Mouse (Mus musculus) cortical plate, adult 2 months (tissue): ENCODE measurements around the gene Eftud2. TPM values are rescaled to one million over a fixed set of nuclear protein-coding genes. Genes with fewer than 3 reads are reported as not detected.
A peak's percentile ranks its signal among the peaks of the same experiment; 100 is the strongest.

Experiments used
- H3K27ac ChIP-seq: fragments of 200-500 bp; 2 replicates; pipeline ENCODE4 v1.5.1; 2012; ENCODE audit warnings: low read length, control low read depth, inconsistent platforms; ENCODE audit not compliant: insufficient read depth
- H3K4me1 ChIP-seq: fragments of 200-500 bp; 2 replicates; pipeline ENCODE4 v1.6.1; 2011; ENCODE audit warnings: low read length; ENCODE audit not compliant: control insufficient read depth, insufficient read depth
- H3K4me3 ChIP-seq: fragments of 200-500 bp; 2 replicates; pipeline ENCODE4 v1.5.1; 2011; ENCODE audit warnings: mild to moderate bottlenecking, low read length, control low read depth; ENCODE audit not compliant: insufficient read depth
- CTCF ChIP-seq: fragments of 200-500 bp; IDR thresholded peaks from 2 replicates; pipeline ENCODE4 v1.5.1; 2011; ENCODE audit warnings: mild to moderate bottlenecking, control low read depth, low read length; ENCODE audit not compliant: insufficient read depth; ENCODE audit errors: extremely low read depth
- POLR2A ChIP-seq: fragments of 200-500 bp; IDR thresholded peaks from 2 replicates; pipeline ENCODE4 v1.6.1; 2011; ENCODE audit warnings: mild to moderate bottlenecking, low read length, control low read depth; ENCODE audit not compliant: insufficient read depth; ENCODE audit errors: extremely low read depth
- polyA plus RNA-seq: library from polyadenylated mRNA; depleted of rRNA; stranded (reverse); fragments of >200 nt; gene quantifications from 2 replicates; pipeline ENCODE4 v1.2.3, GENCODE M21; 2012; rRNA removed

Eftud2 gene
- polyA plus RNA-seq, result 94.0 and 101 TPM in 2 replicates

- Histone ChIP-seq H3K4me3 (peak within 1 kb of the TSS; percentile 76), H3K27ac (peak within 1 kb of the TSS; percentile 96), H3K4me1 (0 out of 2 replicates have a peak, but pooled peaks cover 3% of the 10 kb centered on the region)
- TF ChIP-seq POLR2A (peak; percentile 97), CTCF (no peak)
Observed at GRCm38 (mm10) chr11:102880585-102881313, at the start of gene Eftud2, which contains the start of gene Ccdc103. Eftud2 (minus strand) TSS chr11:102880985. Ccdc103 (plus strand) TSS chr11:102881204.

GRCm38 (mm10) chr11:102925351-102925717, 44.5 kb upstream of the Eftud2 start:
- Histone ChIP-seq H3K27ac (no peak overlapping the region), H3K4me1 (no peaks in the 10 kb centered on the region), H3K4me3 (peak overlapping the region; percentile 37)
- peak; percentile 18; the same call in 1 of the 2 replicates for TF ChIP-seq CTCF
- no peak for TF ChIP-seq POLR2A

GRCm38 (mm10) chr11:102924557-102925350, 44.0 kb upstream of the Eftud2 start, which contains the start of gene Kif18b:
Kif18b (minus strand) TSS chr11:102925124.
- TF ChIP-seq CTCF (no peak), POLR2A (no peak; the same call in 1 of the 2 replicates)
- peak within 1 kb of the TSS; percentile 37 for H3K4me3 ChIP-seq
- no peaks in the 10 kb centered on the region for H3K4me1 ChIP-seq
- H3K27ac ChIP-seq, result no peak within 1 kb of the TSS

- Histone ChIP-seq H3K4me3 (no peak overlapping the region), H3K4me1 (no peaks in the 10 kb centered on the region), H3K27ac (no peak overlapping the region)
- TF ChIP-seq CTCF (no peak), POLR2A (no peak)
Observed at GRCm38 (mm10) chr11:102921491-102921890, 40.7 kb upstream of the Eftud2 start.

GRCm38 (mm10) chr11:102918077-102918476, 37.3 kb upstream of the Eftud2 start:
- Histone ChIP-seq H3K27ac (no peak overlapping the region), H3K4me3 (no peak overlapping the region), H3K4me1 (no peaks in the 10 kb centered on the region)
- TF ChIP-seq POLR2A (no peak), CTCF (no peak)

GRCm38 (mm10) chr11:102915380-102915779, 34.6 kb upstream of the Eftud2 start:
- no peak for TF ChIP-seq CTCF
- no peak for TF ChIP-seq POLR2A
- Histone ChIP-seq H3K4me1 (no peaks in the 10 kb centered on the region), H3K4me3 (no peak overlapping the region)

GRCm38 (mm10) chr11:102911376-102911775, 30.6 kb upstream of the Eftud2 start:
- H3K4me1 ChIP-seq, result no peaks in the 10 kb centered on the region
- H3K27ac ChIP-seq, result no peak overlapping the region
- H3K4me3 ChIP-seq, result no peak overlapping the region
- TF ChIP-seq CTCF, result no peak
- TF ChIP-seq POLR2A, result no peak

More at GRCm38 (mm10) chr11:102915380-102915779, 34.6 kb upstream of the Eftud2 start:
- H3K27ac ChIP-seq, result no peak overlapping the region

- TF ChIP-seq CTCF (no peak), POLR2A (no peak)
- Histone ChIP-seq H3K4me1 (no peaks in the 10 kb centered on the region), H3K4me3 (no peak overlapping the region), H3K27ac (no peak overlapping the region)
Observed at GRCm38 (mm10) chr11:102903654-102904053, 22.9 kb upstream of the Eftud2 start.

GRCm38 (mm10) chr11:102902107-102902506, 21.3 kb upstream of the Eftud2 start:
- no peak overlapping the region for H3K27ac ChIP-seq
- H3K4me3 ChIP-seq, result no peak overlapping the region
- TF ChIP-seq POLR2A (no peak), CTCF (no peak)
- no peaks in the 10 kb centered on the region for H3K4me1 ChIP-seq
